Mouse (Mus musculus) hindbrain, embryonic 14.5 days (tissue): ENCODE measurements around the gene Soga1. TPM values are rescaled to one million over a fixed set of nuclear protein-coding genes. Genes with fewer than 3 reads are reported as not detected.
A peak's percentile ranks its signal among the peaks of the same experiment; 100 is the strongest.

Experiments used
- ATAC-seq: fragments of 200-750 bp; cut with Nextera tagmentation; 2 replicates; pipeline ENCODE4 v1.8.0; 2017; ENCODE audit warnings: moderate number of reproducible peaks, mild to moderate bottlenecking, moderate TSS enrichment, moderate library complexity; ENCODE audit not compliant: low FRiP score
- DNase-seq: peaks from one replicate; pipeline ENCODE4 v3.0.0-alpha.2; 2015; ENCODE audit warnings: low spot score
- H3K27ac ChIP-seq: fragments of 300-500 bp; sonication (generic); 2 replicates; pipeline ENCODE4 v1.5.1; 2014; ENCODE audit warnings: mild to moderate bottlenecking, moderate library complexity
- H3K27me3 ChIP-seq: fragments of 300-500 bp; sonication (generic); 2 replicates; pipeline ENCODE4 v1.6.1; 2014; ENCODE audit warnings: mild to moderate bottlenecking, low read length, mixed read lengths; ENCODE audit not compliant: control insufficient read depth, insufficient read depth
- H3K36me3 ChIP-seq: fragments of 300-500 bp; sonication (generic); replicated peaks from 2 replicates; pipeline ENCODE4 v1.6.1; 2014; ENCODE audit not compliant: control insufficient read depth, insufficient read depth
- H3K4me1 ChIP-seq: fragments of 300-500 bp; sonication (generic); replicated peaks from 2 replicates; pipeline ENCODE4 v1.6.1; 2014; ENCODE audit warnings: antibody characterized with exemption, low read length, mixed read lengths; ENCODE audit not compliant: control insufficient read depth, insufficient read depth
- H3K4me2 ChIP-seq: fragments of 300-500 bp; sonication (generic); replicated peaks from 2 replicates; pipeline ENCODE4 v1.6.1; 2014; ENCODE audit warnings: mild to moderate bottlenecking, moderate library complexity
- H3K4me3 ChIP-seq: fragments of 300-500 bp; sonication (generic); replicated peaks from 2 replicates; pipeline ENCODE4 v1.5.1; 2014; ENCODE audit warnings: mild to moderate bottlenecking, low read length
- H3K9ac ChIP-seq: fragments of 300-500 bp; sonication (generic); 2 replicates; pipeline ENCODE4 v1.6.1; 2014
- H3K9me3 ChIP-seq: fragments of 300-500 bp; sonication (generic); 2 replicates; pipeline ENCODE4 v1.6.1; 2016; ENCODE audit warnings: low read length; ENCODE audit not compliant: control insufficient read depth
- WGBS: fragments of 180-500 bp; shearing (Covaris S2); extraction: QIAGEN DNeasy Blood & Tissue Kit; methylation state at CpG from one replicate; pipeline ENCODE4 v1.1.7; 2014; 5-methylcytosine and 5-hydroxymethylcytosine counted together
- polyA plus RNA-seq: library from polyadenylated mRNA; unstranded; fragments of >200 nt; fragmentation: Nextera tagmentation; extraction: Ambion mirVana; gene quantifications from 2 replicates; pipeline ENCODE4 v1.2.1, GENCODE M21; 2014

Gene Soga1
- polyA plus RNA-seq, 1 experiment from 2014 or later, result 9.7 TPM

- Histone ChIP-seq H3K4me3 (no peak overlapping the region), H3K27ac (no peak overlapping the region), H3K4me1 (peaks cover 35% of the 10 kb centered on the region), H3K9ac (no peak overlapping the region), H3K4me2 (no peak overlapping the region), H3K9me3 (no peaks in the 10 kb centered on the region), H3K27me3 (no peaks in the 10 kb centered on the region), H3K36me3 (peaks cover 49% of the 10 kb centered on the region)
- WGBS, result 73% methylated on average over 8 of the region's 8 CpGs
- DNase-seq (no peak), ATAC-seq (no peak)
Observed at GRCm38 (mm10) chr2:157052448-157052847, 26.6 kb downstream of the Soga1 start.

GRCm38 (mm10) chr2:157049831-157050243 lies 29.2 kb downstream of the Soga1 start:
- H3K4me2 ChIP-seq, result peak overlapping the region; percentile 41
- WGBS, result 9% methylated on average over 8 of the region's 8 CpGs
- peak overlapping the region; percentile 96 for H3K27ac ChIP-seq
- DNase-seq (peak; percentile 82), ATAC-seq (peak; percentile 88)
- peak overlapping the region; percentile 51 for H3K9ac ChIP-seq
- no peak overlapping the region; the same call in 1 of the 2 replicates for H3K4me3 ChIP-seq
- H3K27me3 ChIP-seq, result no peaks in the 10 kb centered on the region
- H3K4me1 ChIP-seq, result peaks cover 35% of the 10 kb centered on the region
- no peaks in the 10 kb centered on the region for H3K9me3 ChIP-seq
- H3K36me3 ChIP-seq, result peaks cover 51% of the 10 kb centered on the region

GRCm38 (mm10) chr2:157048395-157049181 lies 30.5 kb downstream of the Soga1 start:
- H3K27me3 ChIP-seq, result no peaks in the 10 kb centered on the region
- H3K27ac ChIP-seq, result peak overlapping the region; percentile 96
- H3K4me1 ChIP-seq, result peaks cover 35% of the 10 kb centered on the region
- peaks cover 53% of the 10 kb centered on the region for H3K36me3 ChIP-seq
- WGBS, result 67% methylated on average over 13 of the region's 13 CpGs
- no peak overlapping the region for H3K9ac ChIP-seq
- no peak overlapping the region for H3K4me3 ChIP-seq
- H3K9me3 ChIP-seq, result no peaks in the 10 kb centered on the region
- H3K4me2 ChIP-seq, result no peak overlapping the region; the same call in 1 of the 2 replicates
- ATAC-seq, result peak; percentile 29; the same call in 1 of the 2 replicates
- DNase-seq, result no peak

GRCm38 (mm10) chr2:157046956-157047355 lies 32.1 kb downstream of the Soga1 start:
- Histone ChIP-seq H3K9me3 (no peaks in the 10 kb centered on the region), H3K36me3 (peaks cover 43% of the 10 kb centered on the region)
- DNase-seq, result no peak

GRCm38 (mm10) chr2:157045932-157046331 lies 33.1 kb downstream of the Soga1 start:
- peaks cover 31% of the 10 kb centered on the region for H3K4me1 ChIP-seq
- no peak overlapping the region for H3K9ac ChIP-seq
- ATAC-seq (no peak), DNase-seq (no peak)
- H3K36me3 ChIP-seq, result peaks cover 49% of the 10 kb centered on the region
- no peaks in the 10 kb centered on the region for H3K9me3 ChIP-seq
- H3K27me3 ChIP-seq, result no peaks in the 10 kb centered on the region
- H3K27ac ChIP-seq, result no peak overlapping the region
- H3K4me2 ChIP-seq, result no peak overlapping the region
- H3K4me3 ChIP-seq, result no peak overlapping the region
- 97% methylated on average over 2 of the region's 2 CpGs for WGBS

More at GRCm38 (mm10) chr2:157046956-157047355, 32.1 kb downstream of the Soga1 start:
- Histone ChIP-seq H3K4me3 (no peak overlapping the region), H3K9ac (no peak overlapping the region), H3K4me1 (peaks cover 35% of the 10 kb centered on the region), H3K27ac (no peak overlapping the region; the same call in 1 of the 2 replicates), H3K27me3 (no peaks in the 10 kb centered on the region), H3K4me2 (no peak overlapping the region)
- WGBS, result 96% methylated on average over 5 of the region's 5 CpGs
- ATAC-seq, result no peak

- peaks cover 68% of the 10 kb centered on the region for H3K36me3 ChIP-seq
- H3K27me3 ChIP-seq, result no peaks in the 10 kb centered on the region
- no peak overlapping the region for H3K27ac ChIP-seq
- no peak overlapping the region for H3K9ac ChIP-seq
- H3K4me3 ChIP-seq, result no peak overlapping the region
- H3K4me2 ChIP-seq, result no peak overlapping the region
- H3K9me3 ChIP-seq, result no peaks in the 10 kb centered on the region
- H3K4me1 ChIP-seq, result peaks cover 12% of the 10 kb centered on the region
- DNase-seq (no peak), ATAC-seq (no peak)
Observed at GRCm38 (mm10) chr2:157043987-157044386, 35.1 kb downstream of the Soga1 start.

GRCm38 (mm10) chr2:157043556-157043955 lies 35.5 kb downstream of the Soga1 start:
- H3K4me2 ChIP-seq, result no peak overlapping the region
- no peak overlapping the region for H3K9ac ChIP-seq
- no peaks in the 10 kb centered on the region for H3K9me3 ChIP-seq
- ATAC-seq, result no peak
- no peak for DNase-seq
- no peaks in the 10 kb centered on the region for H3K27me3 ChIP-seq
- peaks cover 73% of the 10 kb centered on the region for H3K36me3 ChIP-seq
- H3K27ac ChIP-seq, result no peak overlapping the region
- peaks cover 7% of the 10 kb centered on the region for H3K4me1 ChIP-seq
- no peak overlapping the region for H3K4me3 ChIP-seq
- WGBS, result 88% methylated on average over 8 of the region's 8 CpGs

- no peak overlapping the region for H3K9ac ChIP-seq
- DNase-seq (no peak), ATAC-seq (no peak)
- H3K4me3 ChIP-seq, result no peak overlapping the region
- H3K4me1 ChIP-seq, result no peaks in the 10 kb centered on the region
- no peak overlapping the region for H3K4me2 ChIP-seq
- WGBS, result 93% methylated on average over 7 of the region's 7 CpGs
- peaks cover 88% of the 10 kb centered on the region for H3K36me3 ChIP-seq
- H3K9me3 ChIP-seq, result no peaks in the 10 kb centered on the region
- H3K27ac ChIP-seq, result no peak overlapping the region
- no peaks in the 10 kb centered on the region for H3K27me3 ChIP-seq
Observed at GRCm38 (mm10) chr2:157041421-157041820, 37.6 kb downstream of the Soga1 start.

GRCm38 (mm10) chr2:157040649-157041046 lies 38.4 kb downstream of the Soga1 start:
- Histone ChIP-seq H3K36me3 (peaks cover 85% of the 10 kb centered on the region), H3K4me3 (no peak overlapping the region), H3K4me2 (no peak overlapping the region), H3K27ac (no peak overlapping the region), H3K4me1 (no peaks in the 10 kb centered on the region), H3K9me3 (no peaks in the 10 kb centered on the region), H3K9ac (no peak overlapping the region), H3K27me3 (no peaks in the 10 kb centered on the region)
- 83% methylated on average over 17 of the region's 17 CpGs for WGBS
- DNase-seq (no peak), ATAC-seq (no peak; the same call in 1 of the 2 replicates)
